Mouse (Mus musculus): Measurements from ENCODE around the gene Rbms1.

The Rbms1 gene

DNA sequence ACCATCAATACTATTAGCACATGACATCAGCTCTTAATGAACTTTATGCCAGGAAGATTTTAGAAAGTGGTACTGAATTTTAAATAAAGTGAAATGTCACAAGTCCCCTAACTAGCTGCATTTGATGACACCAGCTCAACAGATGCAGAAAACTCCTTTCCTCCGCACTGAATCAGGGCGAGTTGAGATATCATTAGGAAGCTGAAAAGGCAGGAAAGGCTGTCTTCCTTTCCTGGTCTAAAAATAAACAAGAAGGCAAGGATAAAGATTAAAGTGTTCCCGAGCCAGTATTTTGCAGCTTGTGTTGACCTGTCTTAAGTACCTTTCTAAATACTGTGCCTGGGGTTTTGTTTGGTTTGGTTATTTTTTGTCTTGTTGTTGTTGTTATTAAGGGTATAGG, 42.9 kb downstream of the Rbms1 start:
- no peak for DNase-seq (ENCODE audit: low read depth, low spot score)

DNA sequence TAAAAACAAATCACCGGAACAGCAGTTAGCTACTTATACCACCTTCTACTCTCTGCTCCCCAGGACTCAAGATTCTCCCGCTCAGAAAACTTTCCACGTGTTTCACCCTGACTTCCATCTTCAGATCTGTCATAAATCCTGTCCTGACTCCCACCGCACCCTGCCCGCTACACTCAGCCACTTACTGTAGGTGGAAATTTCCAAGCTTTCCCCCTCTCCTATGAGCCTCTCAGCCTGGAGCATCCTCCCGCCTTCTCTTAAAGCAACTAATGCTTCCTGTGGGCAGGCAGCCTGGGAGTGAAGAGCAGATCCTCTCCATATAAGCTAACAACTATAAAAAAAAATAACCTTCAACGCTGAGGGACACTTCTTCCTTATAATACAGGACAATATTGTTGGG, 44.6 kb downstream of the Rbms1 start:
- no peak for DNase-seq (ENCODE audit: low read depth, low spot score)

DNA sequence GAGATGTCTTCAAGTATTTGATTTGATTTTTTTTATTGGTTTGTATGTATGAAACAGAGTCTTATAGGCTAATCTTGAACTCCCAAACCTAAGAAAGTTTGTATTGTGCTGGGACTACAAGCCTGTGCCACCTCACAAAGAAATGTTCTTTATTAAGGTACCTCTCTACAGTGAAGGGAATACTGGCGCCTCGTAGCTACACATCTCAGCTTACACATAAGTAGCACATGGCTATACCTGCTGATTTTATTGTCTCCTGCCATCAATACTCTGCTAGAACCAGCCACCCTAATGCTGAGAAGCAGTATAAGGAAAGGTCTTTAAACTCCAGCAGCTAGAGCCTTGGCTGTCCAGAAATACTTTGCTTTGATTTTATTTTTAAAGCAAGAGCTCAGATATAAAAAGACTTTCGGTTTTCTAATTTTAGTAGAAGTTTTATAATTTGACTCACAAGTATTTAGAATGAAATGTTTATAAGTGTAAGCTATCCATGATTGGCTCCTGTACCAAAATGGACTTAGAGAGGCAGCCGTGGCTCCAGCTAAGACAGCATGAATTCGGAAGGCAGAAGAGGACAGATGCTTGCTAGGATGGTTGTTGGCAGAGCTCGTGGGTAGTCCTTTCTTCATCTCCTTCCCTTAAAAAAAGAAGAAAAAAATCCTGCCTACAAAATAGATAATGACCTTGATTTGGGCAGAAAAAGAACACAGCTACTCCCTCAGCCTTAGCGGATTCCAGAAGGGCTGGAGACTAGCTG, 48.3 kb downstream of the Rbms1 start:
- no peak for DNase-seq (ENCODE audit: low read depth, low spot score)

DNA sequence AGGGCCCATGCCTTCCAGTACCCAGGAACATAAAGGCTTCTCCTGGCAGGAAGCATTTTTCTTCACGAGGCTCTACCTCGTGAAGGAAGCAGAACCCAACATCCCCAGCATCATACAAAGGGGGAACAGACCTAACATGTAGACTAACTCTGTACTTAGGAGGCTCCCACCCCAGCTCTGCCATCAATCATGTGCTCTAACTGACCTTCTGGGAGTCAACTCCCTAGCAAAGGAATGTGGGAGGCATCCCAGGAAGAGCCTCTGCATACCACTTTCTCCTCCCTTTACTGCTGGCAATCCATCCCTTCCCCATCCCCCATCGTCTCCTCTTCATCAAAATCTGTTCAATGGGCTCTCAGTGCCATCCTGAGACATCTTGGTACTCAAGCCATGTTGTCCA, 49.7 kb downstream of the Rbms1 start:
- DNase-seq (ENCODE audit: low read depth, low spot score) = peak; percentile 75

DNA sequence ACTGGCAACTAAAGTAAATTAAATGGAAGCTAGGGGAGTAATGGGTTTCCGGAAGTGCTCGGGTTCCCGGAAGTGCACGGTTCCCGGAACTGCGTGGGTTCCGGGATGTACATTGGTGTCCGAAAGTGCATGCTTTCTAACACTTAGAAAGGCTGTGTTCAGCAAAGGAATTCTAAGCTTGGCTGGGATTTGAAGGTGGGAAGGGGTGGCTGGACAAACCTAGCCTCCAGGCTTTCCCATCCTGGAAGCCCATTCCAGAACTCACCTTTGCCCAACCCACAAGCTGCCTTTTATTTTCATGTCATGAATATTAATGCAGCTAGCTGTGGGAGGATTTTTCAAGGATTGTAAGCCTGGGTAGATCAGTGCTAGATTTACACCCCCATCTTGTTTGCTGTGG, 51.3 kb downstream of the Rbms1 start:
- DNase-seq (ENCODE audit: low read depth, low spot score) = peak; percentile 74

DNA sequence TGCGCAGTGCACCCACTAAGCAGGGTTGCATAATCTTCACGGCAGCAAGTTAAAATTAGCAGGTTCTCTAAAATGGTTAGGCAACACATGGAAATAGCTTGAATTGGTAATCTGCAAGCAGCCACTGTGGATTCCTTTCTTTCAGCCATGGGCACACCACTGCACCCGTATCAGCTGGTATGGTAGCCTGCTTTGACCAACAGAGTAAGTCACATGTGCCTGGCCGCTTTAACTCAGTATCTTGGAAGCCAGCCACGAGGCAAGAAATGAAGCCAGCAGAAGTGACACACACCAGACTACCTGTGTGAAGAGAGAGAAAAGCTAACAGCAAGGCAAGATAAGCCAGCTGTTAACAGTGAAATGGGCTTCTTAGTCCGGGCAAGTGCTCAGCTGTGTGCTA, 52.2 kb downstream of the Rbms1 start:
- peak; percentile 34 for DNase-seq (ENCODE audit: low read depth, low spot score)

DNA sequence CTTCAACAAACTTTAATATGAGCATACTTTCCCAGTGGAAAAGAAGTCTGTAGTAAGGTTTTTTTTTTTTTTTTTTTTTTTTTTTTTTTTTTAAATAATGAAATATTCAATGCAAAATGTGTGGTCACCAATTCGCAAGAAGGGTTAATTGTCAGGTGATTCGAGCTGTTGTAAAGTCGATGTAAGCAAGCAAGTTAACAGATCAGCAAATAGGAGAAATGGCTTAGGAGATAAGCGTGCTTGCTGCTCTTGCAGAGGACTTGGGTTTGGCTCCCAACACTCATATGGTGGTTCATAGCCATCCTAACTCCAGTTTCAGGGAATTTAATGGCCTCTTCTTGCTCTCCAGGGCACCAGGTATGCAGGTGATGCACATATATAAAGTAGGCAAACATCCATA, 54.4 kb downstream of the Rbms1 start:
- DNase-seq (ENCODE audit: low read depth, low spot score) = no peak

DNA sequence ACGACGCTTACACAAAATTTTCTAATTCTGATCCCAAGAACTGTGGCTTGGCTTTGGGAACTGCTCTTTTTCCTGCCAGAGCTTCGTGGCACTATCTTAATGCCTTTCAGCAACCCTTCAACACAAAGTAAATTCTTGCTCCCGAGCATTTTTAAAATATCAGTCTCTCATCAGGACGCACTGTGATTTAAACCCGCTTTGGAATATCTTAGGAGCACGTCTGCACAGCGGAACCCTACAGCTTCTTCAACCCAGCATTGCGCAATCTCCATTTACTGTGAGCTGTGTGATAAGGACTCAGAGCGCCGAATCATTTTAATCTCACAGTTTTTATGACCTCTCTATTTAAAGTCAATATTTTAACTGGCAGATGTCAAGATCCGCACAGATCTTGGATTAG, 54.9 kb downstream of the Rbms1 start:
- no peak for DNase-seq (ENCODE audit: low read depth, low spot score)

DNA sequence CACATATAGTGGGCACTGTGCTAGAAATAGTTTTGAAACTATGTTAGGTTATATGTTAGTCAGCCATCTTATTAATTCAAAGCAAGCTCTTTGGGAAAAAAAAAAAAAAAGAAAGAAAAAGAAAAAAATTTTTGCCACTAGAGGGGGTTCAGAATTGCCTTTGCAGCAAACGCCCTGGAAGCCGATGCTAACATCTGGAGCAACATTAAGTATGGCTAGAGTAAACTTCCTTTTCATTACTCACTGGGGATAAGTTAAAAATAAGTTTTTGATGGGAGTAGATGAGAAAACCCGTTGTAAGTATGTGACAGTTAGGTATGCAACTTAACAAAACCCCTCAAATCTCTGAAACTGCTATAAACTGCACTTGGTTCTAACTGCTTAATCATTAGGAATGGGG, 57.7 kb downstream of the Rbms1 start:
- DNase-seq (ENCODE audit: low read depth, low spot score) = peak; percentile 53

DNA sequence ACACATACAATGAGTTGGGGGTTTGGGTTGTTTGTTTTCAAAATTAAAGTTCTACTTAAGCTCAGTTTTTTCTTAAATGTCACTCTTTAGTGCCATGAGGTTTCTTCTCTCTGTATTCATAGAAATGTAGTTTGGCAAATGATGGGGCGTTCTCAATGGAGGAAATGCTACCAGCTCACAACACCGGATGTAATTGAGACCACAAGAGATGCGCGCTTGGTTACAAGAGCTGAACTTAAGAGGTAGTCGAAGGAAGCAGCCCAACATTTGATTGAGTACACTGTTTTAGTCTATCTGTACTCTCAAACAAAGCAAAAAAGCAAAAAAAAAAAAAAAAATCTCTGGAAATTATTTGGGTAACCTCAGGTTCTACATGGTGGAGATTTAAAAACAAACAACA, 58.9 kb downstream of the Rbms1 start:
- no peak for DNase-seq (ENCODE audit: low read depth, low spot score)

DNA sequence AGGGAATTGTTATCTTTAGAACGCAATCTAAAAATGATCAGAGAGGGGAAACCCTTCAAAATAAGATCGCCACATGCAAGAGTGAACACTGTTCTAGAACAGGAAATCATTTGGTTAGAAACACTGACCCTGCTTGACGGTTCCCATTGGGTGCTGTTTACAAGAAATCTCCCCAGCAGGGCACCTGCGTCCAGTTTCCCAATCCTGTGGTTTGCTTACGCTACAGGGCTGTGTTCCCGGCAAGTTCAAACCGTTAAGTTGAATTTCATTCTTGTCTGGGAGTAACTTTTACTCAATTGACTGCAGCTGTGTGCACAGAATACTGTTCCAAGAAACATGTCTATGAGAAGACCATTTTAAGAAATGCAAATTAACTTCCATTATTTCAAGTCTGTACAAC, 59.5 kb downstream of the Rbms1 start:
- no peak for DNase-seq (ENCODE audit: low read depth, low spot score)

DNA sequence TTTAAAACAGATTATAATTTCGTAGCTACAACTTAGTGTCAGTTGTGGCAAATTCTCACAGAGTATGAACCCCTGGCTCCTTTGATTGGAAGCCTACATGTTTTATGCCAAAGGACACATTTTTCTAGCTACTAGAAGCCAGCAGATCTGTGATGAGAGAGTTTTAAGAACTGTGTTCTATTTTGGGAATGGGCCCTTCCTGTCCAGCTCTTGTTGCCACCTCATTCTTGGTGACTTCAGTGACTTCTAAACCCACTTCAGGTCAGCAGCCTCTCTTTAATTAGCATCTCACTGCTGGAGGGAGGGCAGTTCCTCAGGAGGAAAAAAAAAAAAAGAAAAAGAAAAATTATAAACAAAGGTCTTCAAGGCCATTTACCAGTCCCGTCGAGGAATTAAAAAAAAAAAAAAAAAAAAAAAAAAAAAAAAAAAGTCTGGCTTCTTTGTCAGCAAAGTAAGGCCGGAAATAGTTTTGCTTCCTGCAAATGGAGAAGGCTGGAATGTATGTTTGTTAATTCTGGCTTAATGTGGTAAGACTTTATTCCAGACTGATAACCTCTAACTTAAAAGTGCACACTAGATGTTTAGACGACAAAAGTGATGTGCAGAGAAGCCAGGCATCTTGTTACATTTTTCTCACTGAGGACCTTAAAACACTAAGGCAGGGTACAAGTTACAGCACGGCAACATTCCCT, 60.4 kb downstream of the Rbms1 start:
- no peak for DNase-seq (ENCODE audit: low read depth, low spot score)

DNA sequence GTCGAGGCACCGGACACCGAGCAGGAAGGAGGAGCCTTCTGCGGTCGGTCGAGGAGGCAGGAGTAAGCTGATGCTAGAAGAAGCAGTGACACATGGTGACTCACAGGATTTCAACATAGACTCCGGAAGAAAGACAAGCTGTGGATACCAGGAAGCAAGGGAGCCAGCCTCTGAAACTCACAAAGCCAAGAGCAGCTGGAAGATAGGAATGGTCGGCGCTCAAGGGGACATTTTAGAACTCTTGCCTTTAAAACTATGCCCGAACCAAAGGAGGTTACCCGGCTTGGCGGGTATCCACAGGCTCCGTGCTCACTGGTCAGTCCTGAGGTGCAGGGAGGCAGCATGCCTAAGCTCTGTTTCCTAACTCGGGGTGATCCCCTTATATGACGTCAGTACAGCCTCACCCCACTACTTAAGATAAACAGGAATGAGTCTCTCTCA, 61.5 kb downstream of the Rbms1 start:
- no peak for DNase-seq (ENCODE audit: low read depth, low spot score)

DNA sequence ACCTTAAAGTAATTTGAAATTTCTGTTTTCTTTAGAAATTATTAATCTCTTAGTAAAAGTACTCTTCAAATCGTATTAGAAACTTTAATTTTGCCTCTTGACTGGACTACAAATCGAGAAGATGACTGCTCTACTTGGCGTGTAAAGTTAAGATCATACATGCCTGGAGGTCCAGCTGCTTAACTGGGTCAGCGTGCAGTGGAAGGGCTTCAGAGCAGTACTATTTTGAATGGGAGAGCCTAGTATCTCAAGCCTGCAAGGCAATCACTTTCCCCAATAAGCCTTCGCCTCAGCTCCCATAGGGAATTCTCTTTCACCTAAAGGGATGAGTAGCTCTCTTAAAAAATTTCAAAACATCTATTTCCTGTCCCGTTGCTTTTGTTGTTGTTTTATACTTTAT, 62.0 kb downstream of the Rbms1 start:
- DNase-seq (ENCODE audit: low read depth, low spot score) = no peak

DNA sequence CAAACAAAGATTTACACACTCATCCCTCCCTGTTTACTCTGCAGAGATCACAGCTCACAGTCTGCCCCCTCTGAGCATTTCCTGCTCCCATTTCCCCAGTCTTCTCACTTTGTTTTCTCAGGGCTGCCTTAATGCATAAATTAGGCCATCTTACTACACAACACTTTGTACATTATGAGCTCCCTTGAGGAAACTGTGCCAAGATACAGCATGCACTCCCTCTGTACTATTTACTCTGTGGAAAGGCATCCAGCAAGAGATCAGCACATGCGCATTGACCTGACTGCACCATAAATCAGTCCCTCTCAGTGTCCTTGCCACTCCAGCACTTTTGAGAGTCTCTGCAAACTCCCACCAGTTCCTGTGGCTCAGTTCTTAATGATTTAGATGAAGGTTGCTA, 70.0 kb downstream of the Rbms1 start:
- no peak for DNase-seq (ENCODE audit: low read depth, low spot score)

DNA sequence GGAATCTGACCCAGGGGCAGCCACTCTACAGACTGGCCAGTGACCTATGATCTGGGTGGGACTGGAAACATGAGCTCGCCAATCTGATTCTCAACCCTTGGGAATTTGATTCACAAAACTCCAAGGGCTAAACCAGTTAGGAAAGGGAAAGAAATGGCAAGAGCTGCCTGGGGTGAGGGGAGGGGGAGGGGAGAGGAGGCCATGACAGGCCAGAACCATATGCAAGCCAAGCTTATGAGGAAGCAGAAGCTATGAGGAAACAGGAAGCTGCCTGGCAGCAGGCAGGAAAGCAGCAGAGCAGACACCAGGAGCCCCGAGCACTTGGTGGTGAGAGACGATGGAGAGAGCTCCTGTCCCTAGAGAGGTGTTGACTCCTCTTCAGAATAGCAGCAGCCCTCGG, 79.1 kb downstream of the Rbms1 start:
- DNase-seq (ENCODE audit: low read depth, low spot score) = no peak

DNA sequence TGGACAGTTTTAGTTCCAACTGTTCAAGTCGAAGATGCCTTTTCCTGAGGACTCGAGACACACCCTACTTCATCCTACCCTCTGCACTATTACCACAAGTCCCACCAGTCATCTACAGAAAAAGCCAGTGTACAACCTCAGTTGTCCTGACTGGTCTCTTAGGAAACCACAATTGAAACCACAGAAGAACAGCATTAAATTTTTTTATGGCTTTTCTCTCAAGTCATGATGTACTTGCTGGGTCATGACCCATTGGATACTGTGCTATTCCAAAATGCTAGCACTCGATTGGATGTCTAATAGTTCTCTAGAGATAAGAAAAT, 80.0 kb downstream of the Rbms1 start:
- no peak for DNase-seq (ENCODE audit: low read depth, low spot score)

DNA sequence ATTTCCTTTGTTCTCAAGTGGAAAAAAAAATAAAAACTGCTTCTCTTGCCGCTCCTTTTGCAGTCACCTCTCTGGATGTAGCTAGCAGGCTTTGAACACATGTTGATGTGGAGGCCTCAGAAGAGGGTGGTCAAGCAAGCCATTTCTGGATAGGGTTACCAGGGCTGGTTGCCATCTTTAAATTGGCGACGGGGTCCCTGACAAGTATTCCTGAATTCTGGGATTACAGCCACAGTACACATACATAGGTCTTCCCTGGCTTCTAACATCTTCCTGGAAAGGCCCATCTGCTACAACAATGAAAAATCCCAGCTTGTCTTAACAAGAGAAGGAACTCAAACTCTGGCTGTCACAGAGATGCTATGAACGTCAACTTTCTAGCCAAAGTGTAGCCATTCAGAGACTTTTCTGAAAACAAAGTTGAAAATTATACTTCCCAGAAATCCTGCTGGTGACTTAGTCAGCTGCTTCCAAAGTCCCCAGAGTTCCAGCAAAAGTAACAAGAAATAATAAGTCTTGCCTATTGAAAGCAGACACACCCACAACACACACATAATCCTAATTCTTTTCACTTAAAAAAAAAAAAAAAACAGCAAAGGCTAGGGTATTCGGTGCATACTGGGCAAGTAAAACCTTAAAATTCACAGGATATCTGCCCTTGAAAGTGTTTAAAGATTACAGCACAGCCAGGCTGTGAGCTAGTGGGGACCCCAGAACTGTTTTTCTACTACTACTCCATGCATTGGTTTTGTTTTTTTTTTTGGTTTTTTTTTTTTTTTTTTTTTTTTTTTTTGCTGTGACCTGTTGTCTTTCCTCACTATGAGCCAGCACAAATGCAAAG, 80.6 kb downstream of the Rbms1 start:
- no peak for DNase-seq (ENCODE audit: low read depth, low spot score)

DNA sequence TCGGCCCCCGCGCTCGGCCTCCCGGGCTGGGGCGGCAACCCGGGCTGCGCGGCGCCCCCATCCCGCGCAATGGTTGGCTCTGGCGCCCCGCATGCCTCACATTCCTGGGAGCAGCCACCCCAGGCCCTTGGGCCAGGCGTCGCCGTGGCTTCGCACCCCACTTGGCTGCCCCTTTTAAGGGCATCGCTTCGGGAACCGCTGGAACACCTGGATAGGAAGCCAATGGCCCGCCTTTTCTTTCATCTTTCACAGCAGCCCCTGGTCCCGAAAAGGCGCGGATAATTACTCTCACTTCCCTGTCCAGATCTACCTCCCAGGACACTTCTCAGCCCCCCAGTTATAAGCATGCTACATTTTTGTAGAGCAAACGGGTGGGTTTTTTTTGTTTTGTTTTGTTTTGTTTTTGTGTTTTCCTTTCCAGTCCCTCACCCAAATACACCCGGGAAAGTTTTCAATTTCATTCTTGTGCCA, 81.4 kb downstream of the Rbms1 start:
- DNase-seq (ENCODE audit: low read depth, low spot score) = peak; percentile 73

DNA sequence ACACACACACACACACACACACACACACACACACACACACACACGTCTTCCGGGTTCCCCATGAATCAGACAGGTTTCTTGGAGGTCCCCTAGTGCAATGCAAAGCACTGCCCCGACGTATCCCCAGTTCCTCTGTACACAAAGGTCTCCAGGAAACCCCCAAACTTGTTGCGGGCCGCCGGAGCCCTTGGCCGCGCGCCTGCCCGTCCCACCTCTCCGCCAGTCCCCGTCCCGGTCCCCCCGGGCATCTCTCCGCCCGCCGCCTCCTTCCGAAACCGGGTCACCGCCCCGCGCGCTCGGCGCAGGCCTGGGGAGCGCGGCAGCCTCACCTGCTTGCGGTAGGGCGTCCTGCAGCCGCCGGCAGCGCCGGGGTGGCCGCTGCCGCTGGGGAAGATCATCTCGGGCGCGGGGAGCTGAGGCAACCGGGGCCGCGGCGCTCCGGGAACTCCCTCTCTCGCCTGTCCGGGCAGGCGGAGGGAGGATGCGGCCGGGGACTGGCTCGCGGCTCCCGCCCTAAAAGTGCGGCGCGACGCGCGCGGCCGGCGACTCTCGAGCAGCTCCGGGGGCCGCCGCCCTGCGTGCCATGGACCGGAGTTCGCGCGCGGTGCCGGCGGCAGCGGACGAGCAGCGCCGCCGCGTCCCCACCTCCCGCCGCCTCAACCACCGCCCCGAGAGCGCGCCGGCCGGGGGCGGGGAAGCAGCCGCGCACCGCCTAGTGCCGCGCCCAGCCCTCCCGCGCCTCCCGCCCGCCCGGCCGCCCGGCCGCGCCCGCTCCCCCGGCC, 82.0 kb downstream of the Rbms1 start:
- peak; percentile 62 for DNase-seq (ENCODE audit: low read depth, low spot score)

DNA sequence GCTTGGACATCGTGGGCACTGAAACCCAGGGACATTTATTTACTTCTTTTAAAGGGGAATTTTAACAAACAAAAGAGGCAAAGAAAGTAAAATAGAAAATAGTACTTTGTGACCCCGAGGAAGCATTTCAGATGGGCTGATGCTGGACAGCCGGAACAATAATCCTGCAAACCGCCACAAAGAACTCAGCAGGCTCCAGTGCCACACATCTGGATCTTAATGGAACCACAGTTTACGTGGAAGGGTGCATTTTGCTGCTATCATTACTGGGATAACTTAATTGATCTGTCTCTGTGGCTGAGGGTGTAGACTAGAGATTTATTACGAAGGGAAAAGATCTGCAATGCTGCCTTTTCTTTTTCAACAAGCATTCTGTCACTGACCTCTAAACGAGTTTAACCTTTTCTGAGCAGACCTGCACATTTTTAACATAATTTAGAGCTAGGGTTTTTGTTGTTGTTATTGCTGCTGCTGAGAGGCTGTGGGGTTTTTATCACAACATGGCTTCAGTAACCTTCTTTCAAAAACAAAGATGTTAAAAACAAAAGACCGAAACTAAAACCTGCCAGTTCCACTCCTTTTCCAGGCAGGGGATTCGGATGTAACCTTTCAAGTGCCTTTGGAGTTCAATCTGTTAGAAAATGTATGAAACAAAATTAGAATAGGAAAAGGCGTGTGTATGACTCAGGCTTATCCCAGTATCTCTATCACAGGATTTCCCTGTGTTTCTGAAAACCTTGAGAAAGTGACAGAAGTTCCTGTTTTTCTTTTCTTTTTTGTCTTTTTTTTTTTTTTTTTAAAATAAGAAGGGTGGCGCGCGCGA, 82.8 kb downstream of the Rbms1 start:
- peak; percentile 38 for DNase-seq (ENCODE audit: low read depth, low spot score)

Measured in R1 (cell line).